Comparison of ENCODE assay signal across 24 mouse cellular contexts in genomic region chr5:66718413-66718812, GRCm38 (mm10). TPM values are rescaled to one million over a fixed set of nuclear protein-coding genes. Genes with fewer than 3 reads are reported as not detected.
DNase-seq lines count a peak whose midpoint lies in the region; ATAC-seq lines count a peak whose summit lies in the region.
"Had no signal": no experiment of that assay in that cellular context is flagged by ENCODE, and none has a peak within 500 bp of the region (broad histone marks: within the 10 kb centered on the region; RNA-seq: fewer than 3 reads in every experiment).

No protein-coding gene starts in this region.

- H3K4me2 ChIP-seq in forebrain, embryonic 12.5 days, result no peak overlapping the region
- H3K4me2 ChIP-seq in limb, embryonic 12.5 days, result no peak overlapping the region
- H3K4me2 ChIP-seq in midbrain, embryonic 11.5 days, result no peak overlapping the region
- H3K4me2 ChIP-seq in midbrain, embryonic 16.5 days (ENCODE audit: low read length), result no peak overlapping the region
- no peak overlapping the region for H3K4me2 ChIP-seq in embryonic facial prominence, embryonic 13.5 days
- H3K4me2 ChIP-seq: forebrain, embryonic 13.5 days; forebrain, embryonic 15.5 days had no signal

- ATAC-seq in forebrain, embryonic 12.5 days (ENCODE audit: low FRiP score), result no peak
- ATAC-seq in limb, embryonic 12.5 days (ENCODE audit: insufficient number of reproducible peaks, insufficient read depth, low FRiP score, low TSS enrichment, low read depth), result no peak
- ATAC-seq in midbrain, embryonic 11.5 days (ENCODE audit: low FRiP score), result no peak
- no peak for ATAC-seq in midbrain, embryonic 16.5 days
- ATAC-seq in embryonic facial prominence, embryonic 13.5 days (ENCODE audit: insufficient number of reproducible peaks, insufficient read depth, low FRiP score, low TSS enrichment, low read depth), result no peak
- ATAC-seq: CD4-positive, CD25-positive, alpha-beta regulatory T cell, adult 4 months; forebrain, embryonic 13.5 days; forebrain, embryonic 15.5 days; forebrain, postnatal 0 days; Patski had no signal

- H3K27me3 ChIP-seq in forebrain, embryonic 10.5 days (ENCODE audit: poor library complexity, severe bottlenecking), result 0 out of 2 replicates have a peak, but pooled peaks cover 2% of the 10 kb centered on the region
- H3K27me3 ChIP-seq in forebrain, embryonic 12.5 days, result no peaks in the 10 kb centered on the region
- H3K27me3 ChIP-seq in limb, embryonic 12.5 days, result no peaks in the 10 kb centered on the region
- no peaks in the 10 kb centered on the region for H3K27me3 ChIP-seq in limb, embryonic 10.5 days (ENCODE audit: low read depth, poor library complexity, severe bottlenecking)
- no peaks in the 10 kb centered on the region for H3K27me3 ChIP-seq in midbrain, embryonic 11.5 days (ENCODE audit: control insufficient read depth, insufficient read depth, low read length)
- no peaks in the 10 kb centered on the region for H3K27me3 ChIP-seq in midbrain, embryonic 16.5 days (ENCODE audit: control insufficient read depth, insufficient read depth, low read depth, low read length)
- H3K27me3 ChIP-seq in embryonic facial prominence, embryonic 13.5 days, result no peaks in the 10 kb centered on the region
- H3K27me3 ChIP-seq: CH12.LX; forebrain, embryonic 13.5 days; forebrain, embryonic 15.5 days; Patski had no signal

- H3K4me3 ChIP-seq in forebrain, embryonic 10.5 days, result no peak overlapping the region
- H3K4me3 ChIP-seq in forebrain, embryonic 12.5 days (replicated peaks), result no peak overlapping the region
- H3K4me3 ChIP-seq in limb, embryonic 12.5 days (replicated peaks), result no peak overlapping the region
- H3K4me3 ChIP-seq in limb, embryonic 10.5 days, result no peak overlapping the region
- no peak overlapping the region for H3K4me3 ChIP-seq in midbrain, embryonic 11.5 days (ENCODE audit: low read depth, low read length)
- no peak overlapping the region for H3K4me3 ChIP-seq in midbrain, embryonic 16.5 days (ENCODE audit: low read depth, low read length)
- H3K4me3 ChIP-seq in embryonic facial prominence, embryonic 13.5 days, result no peak overlapping the region
- H3K4me3 ChIP-seq: forebrain, embryonic 13.5 days; forebrain, embryonic 15.5 days had no signal

- 0 out of 2 replicates have a peak overlapping the region, but pooled peaks have one; percentile 44 for H3K27ac ChIP-seq in forebrain, embryonic 10.5 days
- no peak overlapping the region for H3K27ac ChIP-seq in forebrain, embryonic 12.5 days
- H3K27ac ChIP-seq in limb, embryonic 12.5 days, result peak overlapping the region; percentile 23; the same call in 1 of the 2 replicates
- H3K27ac ChIP-seq in limb, embryonic 10.5 days, result no peak overlapping the region
- H3K27ac ChIP-seq in midbrain, embryonic 11.5 days (ENCODE audit: low read depth, low read length), result no peak overlapping the region
- no peak overlapping the region for H3K27ac ChIP-seq in midbrain, embryonic 16.5 days (ENCODE audit: low read length)
- peak overlapping the region; percentile 18; the same call in 1 of the 2 replicates for H3K27ac ChIP-seq in embryonic facial prominence, embryonic 13.5 days
- H3K27ac ChIP-seq: forebrain, embryonic 13.5 days; forebrain, embryonic 15.5 days had no signal

- WGBS in forebrain, embryonic 10.5 days, result 53% methylated on average over 3 of the region's 3 CpGs
- WGBS in forebrain, embryonic 12.5 days, result 47% methylated on average over 3 of the region's 3 CpGs
- WGBS in limb, embryonic 12.5 days, result 42% methylated on average over 3 of the region's 3 CpGs
- WGBS in limb, embryonic 10.5 days, result 65% methylated on average over 3 of the region's 3 CpGs
- WGBS in midbrain, embryonic 11.5 days, result 24% methylated on average over 3 of the region's 3 CpGs
- WGBS in midbrain, embryonic 16.5 days, result 21% methylated on average over 3 of the region's 3 CpGs
- WGBS in embryonic facial prominence, embryonic 13.5 days, result 15% methylated on average over 3 of the region's 3 CpGs

- DNase-seq in forebrain, embryonic 10.5 days (ENCODE audit: extremely low spot score, low spot score), result no peak
- DNase-seq in limb, embryonic 10.5 days (ENCODE audit: low spot score), result no peak
- DNase-seq in midbrain, embryonic 11.5 days (ENCODE audit: low spot score, missing footprints), result peak; percentile 84
- DNase-seq in ovary, adult 18-20 months (ENCODE audit: low spot score), result no peak
- DNase-seq: adrenal gland, adult 2 months; adrenal gland, postnatal 10 days; adrenal gland, postnatal 25 days; B cell, adult 2 months; cerebellum, adult 11 months; cerebellum, adult 2 months; cerebellum, adult 9-10 months; cerebellum, postnatal 10 days; cerebellum, postnatal 25 days; forebrain, postnatal 0 days had no signal

- no peak overlapping the region for H3K9ac ChIP-seq in forebrain, embryonic 12.5 days
- no peak overlapping the region for H3K9ac ChIP-seq in limb, embryonic 12.5 days (replicated peaks)
- no peak overlapping the region for H3K9ac ChIP-seq in midbrain, embryonic 11.5 days (ENCODE audit: low read length)
- H3K9ac ChIP-seq in midbrain, embryonic 16.5 days (ENCODE audit: low read depth, low read length), result no peak overlapping the region
- H3K9ac ChIP-seq in embryonic facial prominence, embryonic 13.5 days, result no peak overlapping the region
- H3K9ac ChIP-seq: forebrain, embryonic 13.5 days; forebrain, embryonic 15.5 days; forebrain, postnatal 0 days had no signal

- no peaks in the 10 kb centered on the region for H3K9me3 ChIP-seq in forebrain, embryonic 10.5 days
- no peaks in the 10 kb centered on the region for H3K9me3 ChIP-seq in forebrain, embryonic 12.5 days
- H3K9me3 ChIP-seq in limb, embryonic 12.5 days, result no peaks in the 10 kb centered on the region
- H3K9me3 ChIP-seq in limb, embryonic 10.5 days (replicated peaks), result no peaks in the 10 kb centered on the region
- no peaks in the 10 kb centered on the region for H3K9me3 ChIP-seq in midbrain, embryonic 11.5 days (ENCODE audit: control insufficient read depth, low read length)
- H3K9me3 ChIP-seq in midbrain, embryonic 16.5 days (replicated peaks; ENCODE audit: control insufficient read depth, low read length, poor library complexity, severe bottlenecking), result no peaks in the 10 kb centered on the region
- no peaks in the 10 kb centered on the region for H3K9me3 ChIP-seq in embryonic facial prominence, embryonic 13.5 days
- H3K9me3 ChIP-seq: forebrain, embryonic 13.5 days; forebrain, embryonic 15.5 days had no signal

- no peaks in the 10 kb centered on the region for H3K36me3 ChIP-seq in forebrain, embryonic 10.5 days (replicated peaks)
- H3K36me3 ChIP-seq in forebrain, embryonic 12.5 days (replicated peaks), result no peaks in the 10 kb centered on the region
- no peaks in the 10 kb centered on the region for H3K36me3 ChIP-seq in limb, embryonic 12.5 days
- H3K36me3 ChIP-seq in limb, embryonic 10.5 days, result no peaks in the 10 kb centered on the region
- H3K36me3 ChIP-seq in midbrain, embryonic 11.5 days (ENCODE audit: control insufficient read depth, insufficient read depth, low read length), result no peaks in the 10 kb centered on the region
- no peaks in the 10 kb centered on the region for H3K36me3 ChIP-seq in midbrain, embryonic 16.5 days (ENCODE audit: control insufficient read depth, insufficient read depth, low read length)
- no peaks in the 10 kb centered on the region for H3K36me3 ChIP-seq in embryonic facial prominence, embryonic 13.5 days
- H3K36me3 ChIP-seq: forebrain, embryonic 15.5 days; G1E had no signal

- H3K4me1 ChIP-seq in forebrain, embryonic 10.5 days, result peaks cover 46% of the 10 kb centered on the region
- peaks cover 28% of the 10 kb centered on the region for H3K4me1 ChIP-seq in forebrain, embryonic 12.5 days
- H3K4me1 ChIP-seq in limb, embryonic 12.5 days (replicated peaks), result peaks cover 24% of the 10 kb centered on the region
- H3K4me1 ChIP-seq in limb, embryonic 10.5 days, result peaks cover 30% of the 10 kb centered on the region
- peaks cover 29% of the 10 kb centered on the region for H3K4me1 ChIP-seq in midbrain, embryonic 11.5 days (ENCODE audit: control insufficient read depth, insufficient read depth, low read length)
- peaks cover 10% of the 10 kb centered on the region for H3K4me1 ChIP-seq in midbrain, embryonic 16.5 days (ENCODE audit: control insufficient read depth, insufficient read depth, low read length)
- H3K4me1 ChIP-seq in embryonic facial prominence, embryonic 13.5 days, result peaks cover 60% of the 10 kb centered on the region
- H3K4me1 ChIP-seq: forebrain, embryonic 15.5 days had no signal

RNA-seq across cellular contexts. Expression of gene Limch1, which starts 27.2 kb away (rescaled TPM):
- 26.6 and 28.3 TPM in 2 replicates for polyA plus RNA-seq in forebrain, embryonic 10.5 days (2016; fragmentation: Nextera tagmentation; extraction: Ambion mirVana)
- polyA plus RNA-seq in forebrain, embryonic 12.5 days (2016; fragmentation: Nextera tagmentation; extraction: Ambion mirVana), result 35.3 and 38.2 TPM in 2 replicates
- polyA plus RNA-seq in limb, embryonic 12.5 days (2016; fragmentation: Nextera tagmentation; extraction: Ambion mirVana), result 48.1 and 58.1 TPM in 2 replicates
- polyA plus RNA-seq in limb, embryonic 10.5 days (2016; fragmentation: Nextera tagmentation; extraction: Ambion mirVana), result 21.8 and 28.9 TPM in 2 replicates
- polyA plus RNA-seq in midbrain, embryonic 11.5 days (2014; fragmentation: Nextera tagmentation; extraction: Ambion mirVana), result 50.0 and 50.5 TPM in 2 replicates
- polyA plus RNA-seq in midbrain, embryonic 16.5 days (2015; fragmentation: Nextera tagmentation; extraction: Ambion mirVana), result 40.4 and 48.8 TPM in 2 replicates
- polyA plus RNA-seq in embryonic facial prominence, embryonic 13.5 days (2015; fragmentation: Nextera tagmentation; extraction: Ambion mirVana), result 106 and 115 TPM in 2 replicates
- polyA plus RNA-seq: CD4-positive, CD25-positive, alpha-beta regulatory T cell, adult 4 months; G1E had no signal

RNA-seq across cellular contexts. Expression of gene Uchl1, which starts 42.5 kb away (rescaled TPM):
- 202 and 227 TPM in 2 replicates for polyA plus RNA-seq in forebrain, embryonic 10.5 days (2016; fragmentation: Nextera tagmentation; extraction: Ambion mirVana)
- polyA plus RNA-seq in forebrain, embryonic 12.5 days (2016; fragmentation: Nextera tagmentation; extraction: Ambion mirVana), result 539 and 554 TPM in 2 replicates
- 57.6 and 65.6 TPM in 2 replicates for polyA plus RNA-seq in limb, embryonic 12.5 days (2016; fragmentation: Nextera tagmentation; extraction: Ambion mirVana)
- polyA plus RNA-seq in limb, embryonic 10.5 days (2016; fragmentation: Nextera tagmentation; extraction: Ambion mirVana), result 25.7 and 33.5 TPM in 2 replicates
- polyA plus RNA-seq in midbrain, embryonic 11.5 days (2014; fragmentation: Nextera tagmentation; extraction: Ambion mirVana), result 473 and 474 TPM in 2 replicates
- polyA plus RNA-seq in midbrain, embryonic 16.5 days (2015; fragmentation: Nextera tagmentation; extraction: Ambion mirVana), result 2,002 and 2,007 TPM in 2 replicates
- polyA plus RNA-seq in embryonic facial prominence, embryonic 13.5 days (2015; fragmentation: Nextera tagmentation; extraction: Ambion mirVana), result 65.0 and 94.3 TPM in 2 replicates
- polyA plus RNA-seq: CD4-positive, CD25-positive, alpha-beta regulatory T cell, adult 4 months; G1E had no signal

Comparison
In these comparisons a context has a peak if more than half of its experiments do, and no peak if none do; other contexts are left out.
1. H3K27ac ChIP-seq: peak in forebrain, embryonic 10.5 days (single experiment), limb, embryonic 12.5 days (single experiment) and embryonic facial prominence, embryonic 13.5 days (single experiment); none in forebrain, embryonic 12.5 days (single experiment), limb, embryonic 10.5 days (single experiment), midbrain, embryonic 11.5 days (single experiment) and midbrain, embryonic 16.5 days (single experiment).